Mouse (Mus musculus) naive thymus-derived CD4-positive, alpha-beta T cell, adult 2 months (primary cell): Measurements from ENCODE around the gene Cacnb3.

Source experiments
- DNase-seq: peaks from one replicate; pipeline ENCODE4 v3.0.0-alpha.2; 2011; ENCODE audit warnings: low read depth

The Cacnb3 gene

GRCm38 (mm10) chr15:98635291-98635841 lies 4.7 kb downstream of the Cacnb3 start:
- no peak for DNase-seq

- DNase-seq, result no peak
Measured at GRCm38 (mm10) chr15:98636517-98636916, 5.9 kb downstream of the Cacnb3 start.

- no peak for DNase-seq
Measured at GRCm38 (mm10) chr15:98637155-98637554, 6.5 kb downstream of the Cacnb3 start.

- DNase-seq, result no peak
Measured at GRCm38 (mm10) chr15:98640157-98640556, 9.5 kb downstream of the Cacnb3 start.

GRCm38 (mm10) chr15:98644406-98644805 lies 13.8 kb downstream of the Cacnb3 start:
- no peak for DNase-seq

- no peak for DNase-seq
Measured at GRCm38 (mm10) chr15:98645057-98646026, 14.7 kb downstream of the Cacnb3 start.

- DNase-seq, result no peak
Measured at GRCm38 (mm10) chr15:98646737-98647136, 16.1 kb downstream of the Cacnb3 start.

GRCm38 (mm10) chr15:98647308-98647707 lies 16.7 kb downstream of the Cacnb3 start:
- DNase-seq, result no peak

GRCm38 (mm10) chr15:98648071-98648470 lies 17.4 kb downstream of the Cacnb3 start:
- DNase-seq, result no peak

GRCm38 (mm10) chr15:98651431-98651830 lies 20.8 kb downstream of the Cacnb3 start:
- DNase-seq, result no peak

- no peak for DNase-seq
Measured at GRCm38 (mm10) chr15:98652174-98652573, 21.5 kb downstream of the Cacnb3 start.

- no peak for DNase-seq
Measured at GRCm38 (mm10) chr15:98656982-98657751, 26.5 kb downstream of the Cacnb3 start.

GRCm38 (mm10) chr15:98662198-98662566 lies 31.5 kb downstream of the Cacnb3 start:
- peak; percentile 77 for DNase-seq

GRCm38 (mm10) chr15:98662567-98663545 lies 32.2 kb downstream of the Cacnb3 start, which contains the start of gene Ddx23:
Gene Ddx23 (minus strand): TSS chr15:98662894.
- DNase-seq, result peak; percentile 94

- peak; percentile 62 for DNase-seq
Measured at GRCm38 (mm10) chr15:98664042-98664907, 33.6 kb downstream of the Cacnb3 start.

GRCm38 (mm10) chr15:98672592-98672991 lies 42.0 kb downstream of the Cacnb3 start:
- DNase-seq, result no peak

GRCm38 (mm10) chr15:98673732-98674131 lies 43.1 kb downstream of the Cacnb3 start:
- no peak for DNase-seq

- no peak for DNase-seq
Measured at GRCm38 (mm10) chr15:98674284-98674993, 43.8 kb downstream of the Cacnb3 start.

- DNase-seq, result no peak
Measured at GRCm38 (mm10) chr15:98674994-98675545, 44.4 kb downstream of the Cacnb3 start.
